Mouse (Mus musculus) embryo, embryonic 10.5 days (tissue): ENCODE data around the gene Chsy1.
"Not testable (repeated sequence)": the region's sequence is repeated elsewhere in the genome, so short reads cannot be mapped to it uniquely, and the experiment has no call there.

Source experiments
- DNase-seq: peaks from one replicate; pipeline ENCODE4 v3.0.0-alpha.2; 2015; ENCODE audit warnings: low spot score

Chsy1 gene

GRCm38 (mm10) chr7:66176929-66177328, 67.6 kb downstream of the Chsy1 start:
- DNase-seq = no peak

- DNase-seq = no peak
Observed at GRCm38 (mm10) chr7:66178101-66178500, 68.8 kb downstream of the Chsy1 start.

DNA sequence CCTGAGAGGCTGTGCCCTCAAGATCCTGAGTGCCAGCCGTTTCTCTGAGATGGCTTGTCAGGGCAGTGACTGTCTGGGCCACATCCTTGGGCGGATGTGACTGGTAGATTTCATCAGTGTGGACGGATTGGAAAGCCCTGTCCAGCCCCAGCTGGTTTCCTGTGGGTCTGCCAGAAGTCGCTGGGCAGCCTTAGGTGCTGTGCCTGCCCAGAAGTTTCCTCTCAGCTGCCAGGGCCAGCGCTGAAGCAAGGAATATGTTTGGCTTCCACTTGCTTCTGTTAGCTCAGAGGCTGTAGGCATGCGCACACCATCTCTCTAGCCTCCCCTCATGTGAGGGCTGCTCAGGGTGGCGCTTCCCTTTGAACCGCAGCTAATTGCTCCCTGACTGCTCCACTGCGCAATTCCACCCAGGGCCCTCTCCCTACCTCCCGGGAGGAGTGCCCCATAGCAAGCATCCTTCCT, 69.8 kb downstream of the Chsy1 start:
- no peak for DNase-seq

GRCm38 (mm10) chr7:66179711-66180110, 70.4 kb downstream of the Chsy1 start:
- DNase-seq = no peak

GRCm38 (mm10) chr7:66180260-66180659, 70.9 kb downstream of the Chsy1 start:
- DNase-seq = no peak

GRCm38 (mm10) chr7:66180711-66181365, 71.5 kb downstream of the Chsy1 start:
- DNase-seq = no peak

DNA sequence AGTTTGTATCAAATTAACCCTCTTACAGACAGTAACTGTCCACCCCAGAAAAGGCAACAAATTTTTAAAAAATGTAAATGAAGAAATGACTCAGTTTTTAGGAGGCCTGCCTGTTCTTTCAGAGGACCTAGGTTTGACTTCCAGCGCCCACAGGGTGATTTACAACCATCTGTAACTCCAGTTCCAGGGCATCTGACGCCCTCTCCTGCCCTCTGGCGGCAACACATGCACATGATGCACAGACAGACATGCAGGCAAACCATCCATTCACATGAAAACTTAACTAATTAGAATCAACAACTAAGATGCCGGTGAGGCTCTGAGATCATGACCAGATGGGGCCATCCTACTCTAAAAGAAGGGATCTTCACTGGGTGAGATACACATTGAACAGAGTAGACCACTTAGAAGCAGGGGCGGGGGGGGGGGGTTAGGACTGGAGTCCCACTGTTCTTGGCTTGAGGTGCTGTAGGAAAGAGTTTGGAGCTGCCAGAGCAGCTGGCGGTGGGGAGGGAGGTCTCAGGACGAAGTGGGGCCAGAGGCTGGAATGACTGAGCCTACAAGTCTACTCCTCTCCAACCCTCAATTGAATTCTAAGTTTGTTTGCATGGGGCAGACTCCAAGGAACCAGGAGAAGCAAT, 72.9 kb downstream of the Chsy1 start:
- DNase-seq = no peak

GRCm38 (mm10) chr7:66183404-66183803, 74.1 kb downstream of the Chsy1 start:
- DNase-seq = no peak

DNA sequence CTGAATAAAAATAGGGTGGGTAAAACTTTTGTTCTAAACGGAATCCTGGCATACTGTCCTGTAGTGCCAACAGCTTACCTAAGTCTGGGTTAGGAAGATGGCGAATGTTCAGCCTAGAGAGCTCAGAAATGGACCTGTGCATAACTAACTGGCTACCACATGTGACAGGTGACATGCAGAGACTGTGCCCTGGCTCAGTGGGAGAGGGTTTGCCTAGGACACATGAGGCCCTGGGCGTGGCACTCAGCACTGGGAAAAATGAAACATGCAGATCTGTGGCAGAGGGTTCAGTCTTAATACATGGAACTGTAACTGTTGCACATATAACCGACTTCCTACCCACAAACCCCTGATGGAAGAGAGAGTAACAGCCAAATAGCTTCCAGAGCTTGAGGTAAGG, 74.7 kb downstream of the Chsy1 start:
- no peak for DNase-seq

- DNase-seq = no peak
Observed at GRCm38 (mm10) chr7:66185370-66185769, 76.1 kb downstream of the Chsy1 start.

DNA sequence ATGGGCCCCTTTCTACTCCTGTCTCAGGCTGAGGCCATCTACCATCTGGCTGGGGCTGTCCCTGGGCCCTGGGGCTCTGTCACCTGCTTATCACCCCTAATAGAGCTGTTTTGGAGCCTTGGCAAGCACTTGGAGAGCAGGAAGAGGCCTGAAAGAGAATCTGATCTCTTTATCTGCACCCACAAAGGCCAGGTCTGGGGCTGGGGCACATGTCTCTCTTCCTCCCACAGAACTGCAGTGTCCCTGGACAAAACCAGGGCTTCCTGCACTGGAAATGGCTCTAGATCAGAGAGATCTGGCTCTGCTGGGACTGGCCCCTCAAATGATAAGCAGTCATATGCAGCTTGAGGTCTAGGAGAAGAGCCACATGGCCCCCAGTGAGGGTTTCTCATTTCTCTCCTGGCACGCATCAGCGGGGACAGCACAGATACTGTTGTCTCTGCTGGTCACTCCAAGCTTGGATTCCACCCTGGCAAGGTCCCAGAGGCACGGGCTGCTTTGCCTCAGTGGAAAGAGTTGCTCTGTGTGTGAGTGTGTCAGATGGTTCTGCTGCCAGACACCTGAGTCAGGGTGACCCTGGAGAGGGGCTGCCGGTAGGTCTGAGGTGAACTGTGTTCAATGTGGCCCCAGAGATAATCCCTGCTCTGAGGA, 78.4 kb downstream of the Chsy1 start:
- DNase-seq = no peak

- DNase-seq = not testable (repeated sequence)
Observed at GRCm38 (mm10) chr7:66190385-66190784, 81.1 kb downstream of the Chsy1 start.

DNA sequence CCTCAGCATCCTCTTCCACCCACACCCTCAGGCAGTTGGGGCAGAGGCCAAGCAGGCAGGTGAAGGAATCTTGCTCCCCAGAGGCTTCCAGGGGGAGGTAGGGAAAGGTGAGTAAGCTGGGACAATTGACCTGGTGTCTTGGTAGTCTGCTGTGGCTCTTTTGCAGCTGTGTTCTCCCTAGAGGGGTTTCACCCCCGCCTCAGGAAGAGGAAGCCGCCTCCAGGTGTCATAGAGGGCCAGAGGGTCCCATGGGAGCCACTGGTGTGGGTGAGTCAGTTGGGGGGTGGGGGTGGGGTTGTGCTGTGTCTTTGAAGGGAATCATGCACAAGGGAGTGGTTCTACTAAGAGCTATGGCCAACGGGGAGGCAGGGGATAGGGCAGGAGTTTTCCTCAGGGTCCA, 85.2 kb downstream of the Chsy1 start:
- no peak for DNase-seq

- no peak for DNase-seq
Observed at GRCm38 (mm10) chr7:66195881-66196280, 86.6 kb downstream of the Chsy1 start.

GRCm38 (mm10) chr7:66196609-66197445, 87.5 kb downstream of the Chsy1 start:
- DNase-seq = no peak

DNA sequence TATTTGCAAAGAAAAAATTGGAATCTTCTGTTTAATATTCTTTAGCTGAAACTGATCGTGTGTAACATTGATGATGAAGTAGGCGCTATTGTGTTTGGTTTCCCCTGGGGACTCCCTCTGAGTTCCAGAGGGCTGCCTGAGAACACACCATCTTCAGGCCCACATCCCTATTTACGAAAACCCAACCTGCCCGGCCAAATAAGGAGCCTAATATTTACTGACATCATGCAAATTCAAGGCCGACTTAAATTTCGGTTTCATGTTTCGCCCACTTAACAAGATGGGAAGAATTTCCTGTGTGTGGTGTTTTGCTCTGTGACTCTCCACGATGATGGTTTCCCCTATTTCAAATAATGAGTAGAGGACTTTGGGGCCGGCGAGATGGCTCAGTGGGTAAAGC, 89.1 kb downstream of the Chsy1 start:
- no peak for DNase-seq

DNA sequence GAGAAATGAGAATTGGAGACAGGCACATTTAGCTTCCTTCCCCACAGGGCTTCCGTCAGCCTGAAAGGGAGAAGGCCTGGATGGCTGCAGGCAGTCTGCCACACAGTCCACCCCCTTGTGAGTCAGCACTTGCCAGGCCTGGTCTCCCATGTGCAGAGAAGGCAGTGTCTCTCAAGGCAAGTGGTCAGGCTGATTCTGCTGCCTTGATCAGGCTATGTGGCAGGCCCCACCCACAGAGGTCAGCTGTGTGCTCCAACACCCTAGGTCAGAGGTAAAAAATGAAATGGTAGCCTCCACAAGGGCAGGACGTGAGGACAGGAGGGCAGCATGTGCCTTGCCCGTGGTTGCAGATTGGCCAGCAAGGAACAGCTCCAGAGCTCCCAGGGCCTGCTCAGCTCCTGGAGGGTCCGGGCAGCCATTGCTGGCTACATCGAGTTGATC, 90.1 kb downstream of the Chsy1 start:
- DNase-seq = no peak

DNA sequence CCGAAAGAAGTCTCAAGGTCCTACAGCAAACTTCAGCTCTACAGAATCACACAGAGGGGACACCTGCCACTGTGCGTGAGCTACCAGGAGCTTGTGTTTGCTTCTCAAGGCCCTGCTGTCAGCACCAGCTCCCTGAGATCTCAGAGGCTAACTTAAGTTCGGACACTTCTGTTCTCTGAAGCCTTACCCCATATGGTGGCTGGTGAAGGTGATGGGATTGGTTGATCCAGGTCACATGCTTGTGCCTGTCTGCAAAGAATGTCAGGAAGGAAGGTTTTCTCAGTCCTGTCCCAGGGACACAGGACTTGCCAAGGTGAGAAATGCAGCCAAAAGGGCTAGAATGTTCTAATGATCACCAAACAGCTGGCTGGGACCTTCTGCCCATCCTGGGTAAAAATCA, 91.1 kb downstream of the Chsy1 start:
- no peak for DNase-seq

DNA sequence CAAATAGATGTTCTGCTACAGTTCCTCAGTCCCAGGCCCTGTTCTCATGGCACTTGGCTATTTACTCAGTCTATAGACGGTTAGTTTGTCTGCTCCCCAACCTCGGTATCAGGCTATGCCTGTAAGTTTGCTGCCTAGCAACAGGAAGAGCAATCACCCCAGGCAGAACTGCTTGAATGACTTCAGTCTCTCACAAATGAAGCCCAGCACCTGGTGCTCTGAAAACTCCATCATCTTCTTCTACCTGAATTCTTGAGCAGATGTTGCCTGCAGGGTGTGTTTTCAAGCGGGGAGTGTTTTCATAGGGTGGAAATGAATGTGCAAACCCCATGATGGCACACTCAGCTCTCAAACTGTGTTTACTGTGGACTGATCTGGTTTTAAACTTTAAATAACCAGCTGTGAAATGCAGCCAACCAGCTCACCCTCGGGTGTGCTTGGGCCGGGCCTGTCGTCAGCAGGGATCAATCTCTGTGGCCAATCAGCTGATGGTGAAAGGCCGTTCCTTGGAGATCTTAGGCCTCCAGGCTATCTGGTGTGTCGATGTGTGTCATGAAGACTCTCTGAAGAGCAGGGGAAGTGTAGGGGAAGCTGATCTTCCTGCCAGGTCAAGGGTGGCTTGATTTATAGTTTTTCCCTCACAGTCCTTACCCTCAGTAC, 91.6 kb downstream of the Chsy1 start:
- no peak for DNase-seq

GRCm38 (mm10) chr7:66201657-66202056, 92.3 kb downstream of the Chsy1 start:
- DNase-seq = no peak

DNA sequence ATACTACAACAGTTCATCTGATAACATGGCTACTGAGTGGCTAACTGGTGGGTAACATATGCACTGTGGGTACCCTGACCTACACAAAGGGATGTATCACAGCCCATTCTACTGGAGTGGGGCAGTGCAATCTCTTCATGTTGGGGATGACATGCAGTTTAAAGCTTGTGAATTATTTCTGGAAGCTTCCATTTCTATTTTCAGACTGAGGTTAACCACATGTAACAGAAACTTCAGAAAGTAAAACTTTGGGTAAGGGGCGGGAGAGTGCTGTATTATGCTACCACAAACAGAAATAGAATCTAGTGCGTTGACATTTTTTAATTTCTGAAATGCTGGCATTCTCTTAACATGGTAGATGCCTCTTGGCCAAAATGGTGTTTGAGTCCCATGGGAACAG, 100.6 kb downstream of the Chsy1 start:
- no peak for DNase-seq

DNA sequence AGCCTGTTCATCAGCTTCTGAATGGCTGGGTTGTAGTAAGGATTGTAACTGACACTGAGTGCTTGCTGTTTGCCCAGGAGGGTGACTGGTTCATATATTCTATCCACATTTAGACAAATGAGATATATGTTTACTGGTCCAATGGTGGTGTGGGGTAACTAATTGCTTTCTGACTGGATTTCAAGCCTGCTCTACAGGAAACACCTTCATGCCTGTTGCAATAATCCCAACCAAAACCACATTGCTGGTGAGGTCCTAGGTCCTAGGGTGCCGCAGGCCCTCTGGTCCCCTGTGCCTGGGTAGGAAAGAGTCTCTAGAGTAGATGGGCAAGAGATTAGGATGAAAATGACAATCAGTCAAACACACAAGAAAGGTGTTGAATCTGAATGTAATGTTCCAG, 103.6 kb downstream of the Chsy1 start:
- DNase-seq = no peak
